Mouse (Mus musculus) midbrain, embryonic 10.5 days (tissue): Measurements from ENCODE around the gene Olfr622. TPM values are rescaled to one million over a fixed set of nuclear protein-coding genes. Genes with fewer than 3 reads are reported as not detected.

Experiments
- DNase-seq: peaks from one replicate; pipeline ENCODE4 v3.0.0-alpha.2; 2017; ENCODE audit warnings: low spot score
- H3K27ac ChIP-seq: fragments of 300-500 bp; sonication (generic); replicated peaks from 2 replicates; pipeline ENCODE4 v1.5.1; 2016; ENCODE audit warnings: mild to moderate bottlenecking
- H3K27me3 ChIP-seq: fragments of 300-500 bp; sonication (generic); 2 replicates; pipeline ENCODE4 v1.6.1; 2016; ENCODE audit warnings: low read depth, mild to moderate bottlenecking; ENCODE audit not compliant: poor library complexity, severe bottlenecking
- H3K36me3 ChIP-seq: fragments of 300-500 bp; sonication (generic); 2 replicates; pipeline ENCODE4 v1.6.1; 2016; ENCODE audit warnings: mild to moderate bottlenecking, moderate library complexity
- H3K4me1 ChIP-seq: fragments of 300-500 bp; sonication (generic); 2 replicates; pipeline ENCODE4 v1.6.1; 2016
- H3K4me3 ChIP-seq: fragments of 300-500 bp; sonication (generic); 2 replicates; pipeline ENCODE4 v1.5.1; 2016; ENCODE audit warnings: mild to moderate bottlenecking, moderate library complexity
- H3K9me3 ChIP-seq: fragments of 300-500 bp; sonication (generic); replicated peaks from 2 replicates; pipeline ENCODE4 v1.6.1; 2016; ENCODE audit warnings: mild to moderate bottlenecking
- WGBS: fragments of 180-500 bp; shearing (Covaris S2); methylation state at CpG from one replicate; pipeline ENCODE4 v1.1.7; 2016; 5-methylcytosine and 5-hydroxymethylcytosine counted together
- polyA plus RNA-seq: library from polyadenylated mRNA; unstranded; fragments of >200 nt; fragmentation: Nextera tagmentation; extraction: Ambion mirVana; gene quantifications from 2 replicates; pipeline ENCODE4 v1.2.1, GENCODE M21; 2016

Olfr622 gene
- not detected in 2 replicates for polyA plus RNA-seq

DNA sequence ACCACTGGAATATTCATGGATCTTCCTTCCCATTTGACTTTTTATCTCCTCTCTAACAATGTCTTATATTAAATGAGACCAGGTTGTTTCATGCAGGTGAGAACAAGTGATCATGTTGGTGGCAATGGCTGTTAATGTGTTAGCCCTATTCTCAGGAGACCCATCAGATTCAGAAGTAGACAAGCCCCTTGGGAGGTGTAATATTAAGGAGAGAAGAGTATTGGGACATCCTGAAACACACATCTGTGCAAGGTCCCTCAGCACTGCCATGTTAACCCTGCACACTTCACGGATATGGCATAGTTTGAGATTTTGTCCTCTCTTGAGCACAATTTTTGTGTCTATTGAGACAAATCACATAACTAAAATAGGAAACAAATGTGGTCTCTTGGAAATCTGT, at the start of gene Olfr622:
TSS of gene Olfr622 (minus strand) at position 101 of the 400 bp plus-strand sequence.
- H3K36me3 ChIP-seq = no peaks in the 10 kb centered on the region
- WGBS = 75% methylated on average over 1 of the region's 1 CpGs
- DNase-seq = no peak
- H3K4me3 ChIP-seq = no peak within 1 kb of the TSS
- no peaks in the 10 kb centered on the region for H3K9me3 ChIP-seq
- no peaks in the 10 kb centered on the region for H3K27me3 ChIP-seq
- H3K27ac ChIP-seq = no peak within 1 kb of the TSS
- no peaks in the 10 kb centered on the region for H3K4me1 ChIP-seq

DNA sequence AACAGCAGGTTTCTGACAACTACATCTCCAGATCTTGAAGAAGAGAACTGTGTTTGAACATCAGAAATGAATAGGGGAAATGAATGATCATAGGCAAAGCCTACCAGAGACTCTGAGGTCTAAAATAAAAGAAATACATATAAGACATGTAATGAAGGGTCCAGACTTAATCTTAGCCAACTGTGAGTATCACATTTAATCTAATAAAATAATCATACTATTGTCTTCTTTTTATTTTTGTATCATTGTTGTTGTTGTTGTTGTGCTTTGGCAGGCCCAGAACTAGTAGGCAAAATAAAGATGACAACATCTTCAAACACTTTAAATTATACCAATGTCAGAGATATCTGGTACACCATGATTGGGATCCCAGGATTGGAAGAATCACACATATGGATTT, 39.9 kb upstream of the Olfr622 start, which contains the start of gene Olfr625-ps1:
TSS of gene Olfr625-ps1 (plus strand) at position 301 of the 400 bp plus-strand sequence.
- Histone ChIP-seq H3K36me3 (no peaks in the 10 kb centered on the region), H3K27ac (no peak within 1 kb of the TSS)
- DNase-seq = no peak

DNA sequence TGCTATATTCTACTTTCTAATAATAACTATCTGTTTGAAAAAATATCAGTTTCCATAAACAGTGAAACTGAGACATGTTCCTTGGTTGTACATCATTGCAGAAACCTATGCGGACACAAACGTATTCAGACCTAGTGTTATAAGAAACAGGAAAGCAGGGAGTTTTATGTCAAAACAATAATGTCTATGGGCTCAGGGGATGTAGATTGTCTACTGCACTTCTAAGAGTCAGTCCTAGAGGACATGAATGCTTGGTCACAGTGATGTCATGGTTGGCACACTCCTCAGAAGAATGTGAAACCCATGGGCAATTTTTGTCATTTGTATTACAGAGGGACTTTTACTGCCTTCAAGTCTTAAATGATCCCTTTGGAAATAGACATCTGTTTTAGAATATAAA, 28.6 kb upstream of the Olfr622 start, which contains the start of gene Olfr624:
TSS of gene Olfr624 (minus strand) at position 101 of the 400 bp plus-strand sequence.
- Histone ChIP-seq H3K27ac (no peak within 1 kb of the TSS), H3K9me3 (no peaks in the 10 kb centered on the region), H3K36me3 (no peaks in the 10 kb centered on the region), H3K27me3 (no peaks in the 10 kb centered on the region), H3K4me1 (no peaks in the 10 kb centered on the region), H3K4me3 (no peak within 1 kb of the TSS)
- no peak for DNase-seq
- WGBS = 93% methylated on average over 2 of the region's 2 CpGs

More for the DNA sequence above, 39.9 kb upstream of the Olfr622 start, which contains the start of gene Olfr625-ps1:
- no peak within 1 kb of the TSS for H3K4me3 ChIP-seq
- H3K4me1 ChIP-seq = no peaks in the 10 kb centered on the region
- H3K9me3 ChIP-seq = no peaks in the 10 kb centered on the region
- no peaks in the 10 kb centered on the region for H3K27me3 ChIP-seq

DNA sequence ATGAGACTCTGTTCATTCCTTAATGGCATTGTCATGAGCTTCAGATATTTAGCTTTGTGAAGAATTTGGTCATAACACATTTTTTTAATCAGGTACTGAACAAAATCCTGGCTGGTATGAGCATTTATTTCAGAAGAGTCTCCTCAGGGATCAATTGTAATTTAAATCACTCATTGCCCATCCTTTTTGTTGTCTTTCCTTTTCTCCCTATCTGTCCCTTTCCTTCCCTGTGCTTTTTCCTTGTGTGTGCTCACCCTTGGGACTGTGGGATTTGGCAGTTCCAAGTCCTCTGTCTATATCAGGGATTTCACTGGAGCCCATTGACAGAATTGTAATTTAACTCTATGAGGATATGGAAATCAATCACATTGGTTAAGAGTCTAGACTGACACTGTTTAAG, 21.1 kb upstream of the Olfr622 start, which contains the start of gene Olfr623:
TSS of gene Olfr623 (minus strand) at position 101 of the 400 bp plus-strand sequence.
- no peak for DNase-seq
- no peak within 1 kb of the TSS for H3K4me3 ChIP-seq
- H3K9me3 ChIP-seq = no peaks in the 10 kb centered on the region
- no peak within 1 kb of the TSS for H3K27ac ChIP-seq
- H3K36me3 ChIP-seq = no peaks in the 10 kb centered on the region
- H3K4me1 ChIP-seq = no peaks in the 10 kb centered on the region
- H3K27me3 ChIP-seq = no peaks in the 10 kb centered on the region

DNA sequence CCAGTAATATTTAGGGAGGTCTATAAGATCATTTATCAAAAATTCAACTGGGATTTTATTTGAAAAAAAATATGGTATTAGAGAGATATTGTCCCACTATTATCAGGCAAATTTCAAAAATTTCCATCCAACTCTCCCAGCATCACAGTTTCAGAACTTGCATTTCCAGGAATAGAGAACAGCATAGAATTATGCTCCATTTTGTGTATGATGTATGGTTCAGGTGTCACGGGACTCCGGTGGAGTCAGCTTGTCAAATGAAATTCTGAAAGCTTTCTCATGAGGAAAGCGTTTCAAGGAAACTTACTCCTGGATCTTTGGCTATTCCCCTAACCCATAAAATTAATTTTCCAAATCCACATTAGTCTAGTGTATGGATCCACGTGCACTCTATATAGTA, 1.6 kb upstream of the Olfr622 start:
- H3K36me3 ChIP-seq = no peaks in the 10 kb centered on the region
- H3K9me3 ChIP-seq = no peaks in the 10 kb centered on the region
- WGBS = 91% methylated on average over 4 of the region's 4 CpGs
- H3K27me3 ChIP-seq = no peaks in the 10 kb centered on the region
- H3K4me1 ChIP-seq = no peaks in the 10 kb centered on the region
- H3K4me3 ChIP-seq = no peak overlapping the region
- DNase-seq = no peak
- H3K27ac ChIP-seq = no peak overlapping the region

DNA sequence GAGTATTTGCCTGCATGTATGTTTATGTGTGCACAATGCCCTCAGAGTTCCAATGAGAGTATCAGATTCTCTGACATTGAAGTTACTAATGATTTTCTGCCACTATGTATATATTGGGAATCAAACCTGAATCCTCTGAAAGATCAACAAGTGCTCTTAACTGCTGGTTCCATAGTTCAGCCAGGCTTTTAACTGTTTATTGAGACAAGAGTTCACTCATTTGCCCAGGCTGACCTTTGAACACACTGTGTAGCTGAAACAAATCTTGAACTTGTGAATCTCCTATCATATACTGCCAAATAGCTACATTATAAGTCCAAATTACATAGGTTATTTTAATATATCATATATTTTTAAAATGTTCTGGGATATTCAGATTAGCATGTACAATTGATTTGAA, 5.7 kb downstream of the Olfr622 start:
- Histone ChIP-seq H3K27ac (no peak overlapping the region), H3K27me3 (no peaks in the 10 kb centered on the region), H3K4me1 (no peaks in the 10 kb centered on the region), H3K4me3 (no peak overlapping the region), H3K36me3 (no peaks in the 10 kb centered on the region), H3K9me3 (no peaks in the 10 kb centered on the region)
- no peak for DNase-seq

DNA sequence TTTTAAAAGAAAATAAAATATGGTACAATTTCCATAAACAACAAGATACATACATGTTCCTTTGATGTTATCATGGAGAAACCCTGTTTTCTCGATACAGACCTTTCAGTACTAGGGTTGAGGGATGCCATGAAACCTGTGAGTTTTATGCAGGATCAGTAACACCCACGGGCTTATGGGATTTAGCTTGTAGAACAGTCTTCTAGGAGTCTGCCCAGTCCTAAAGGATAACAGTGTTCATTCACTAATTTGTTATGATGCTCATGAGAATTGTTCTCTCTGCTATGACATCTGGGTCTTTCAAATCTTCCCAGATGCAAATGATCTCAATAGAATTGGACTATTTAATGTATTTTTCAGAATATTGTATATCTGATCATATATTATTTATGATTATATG, 30.1 kb downstream of the Olfr622 start, which contains the start of gene Olfr620:
TSS of gene Olfr620 (minus strand) at position 101 of the 400 bp plus-strand sequence.
- Histone ChIP-seq H3K27ac (no peak within 1 kb of the TSS), H3K4me1 (no peaks in the 10 kb centered on the region), H3K36me3 (no peaks in the 10 kb centered on the region), H3K27me3 (no peaks in the 10 kb centered on the region), H3K9me3 (no peaks in the 10 kb centered on the region), H3K4me3 (no peak within 1 kb of the TSS)
- 76% methylated on average over 2 of the region's 2 CpGs for WGBS
- no peak for DNase-seq

DNA sequence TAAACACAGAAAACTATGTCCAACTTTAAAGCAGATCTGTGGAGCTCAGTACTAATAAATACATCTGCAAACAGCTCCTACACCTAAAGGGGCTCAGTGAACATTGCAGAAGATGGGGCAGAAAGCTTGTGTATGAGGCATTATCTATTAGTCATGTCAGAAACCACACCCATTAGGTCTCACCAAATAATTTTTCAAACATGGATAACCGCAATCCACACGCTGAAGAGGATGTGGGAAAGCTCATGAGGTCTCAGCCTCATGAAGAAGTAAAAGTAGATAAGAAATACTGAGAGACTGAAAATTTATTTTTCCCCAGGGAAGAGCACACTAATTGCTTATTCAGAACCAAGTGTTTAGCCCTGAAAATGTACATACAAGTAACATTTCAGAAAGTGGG, 35.1 kb downstream of the Olfr622 start:
- Histone ChIP-seq H3K4me1 (no peaks in the 10 kb centered on the region), H3K27me3 (no peaks in the 10 kb centered on the region), H3K27ac (no peak overlapping the region), H3K36me3 (no peaks in the 10 kb centered on the region), H3K4me3 (no peak overlapping the region), H3K9me3 (no peaks in the 10 kb centered on the region)
- whole genome bisulfite sequencing = 87% methylated on average over 2 of the region's 2 CpGs
- DNase-seq = no peak

DNA sequence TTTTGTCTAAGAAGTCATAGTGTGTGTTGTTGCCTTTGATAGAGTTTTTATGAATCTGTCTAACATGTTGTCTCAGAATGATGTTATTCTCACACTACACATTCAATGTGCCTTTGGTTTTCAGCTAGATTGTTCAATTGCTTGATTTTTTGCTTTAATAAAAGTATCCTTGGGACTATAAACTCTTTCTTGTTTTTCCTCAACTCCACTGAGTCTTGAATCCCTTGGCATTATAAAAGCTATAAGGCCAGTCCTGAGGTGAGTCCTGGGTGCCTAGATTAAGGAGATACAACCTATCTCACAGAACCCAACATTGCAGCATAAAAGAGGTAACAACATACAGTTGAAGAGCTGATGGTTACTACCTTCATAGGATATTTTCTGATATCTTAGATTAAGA, 42.2 kb downstream of the Olfr622 start, which contains the start of gene Olfr619:
TSS of gene Olfr619 (plus strand) at position 301 of the 400 bp plus-strand sequence.
- no peak for DNase-seq
- H3K4me3 ChIP-seq = no peak within 1 kb of the TSS
- H3K4me1 ChIP-seq = no peaks in the 10 kb centered on the region
- H3K9me3 ChIP-seq = no peaks in the 10 kb centered on the region
- no peak within 1 kb of the TSS for H3K27ac ChIP-seq
- H3K27me3 ChIP-seq = no peaks in the 10 kb centered on the region
- no peaks in the 10 kb centered on the region for H3K36me3 ChIP-seq

DNA sequence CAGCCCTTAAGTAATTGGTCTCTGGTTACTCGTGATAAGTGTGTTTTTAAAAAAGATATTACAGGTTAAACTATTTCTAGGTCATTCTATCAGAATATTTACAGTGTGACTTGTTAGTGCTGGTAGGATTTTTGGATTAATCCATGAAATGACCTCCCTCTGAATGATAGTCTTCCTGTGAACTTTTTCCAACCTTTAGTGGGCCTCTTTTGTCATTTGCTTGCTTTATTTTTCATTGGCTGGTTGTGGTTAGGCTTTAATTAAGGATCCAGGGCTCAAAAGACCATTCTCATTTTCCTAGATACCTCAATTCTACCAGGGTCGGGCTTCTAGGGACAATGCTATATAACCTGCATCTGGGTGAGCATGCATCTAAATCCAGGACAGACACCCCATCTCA, 52.7 kb downstream of the Olfr622 start, which contains the start of gene Olfr618:
TSS of gene Olfr618 (plus strand) at position 301 of the 400 bp plus-strand sequence.
- Histone ChIP-seq H3K4me1 (no peaks in the 10 kb centered on the region), H3K27ac (no peak within 1 kb of the TSS), H3K36me3 (no peaks in the 10 kb centered on the region), H3K4me3 (no peak within 1 kb of the TSS), H3K27me3 (no peaks in the 10 kb centered on the region), H3K9me3 (no peaks in the 10 kb centered on the region)
- 71% methylated on average over 2 of the region's 2 CpGs for WGBS
- DNase-seq = no peak

Other genes starting within 250 kb of the Olfr622 start
- not detected in 2 replicates for gene Usp17lc, start 227.6 kb downstream of the Olfr622 start, polyA plus RNA-seq
- gene Olfr605, start 197.3 kb downstream of the Olfr622 start, polyA plus RNA-seq = not detected in 2 replicates
- not detected in 2 replicates for gene Olfr606, start 193.7 kb downstream of the Olfr622 start, polyA plus RNA-seq
- not detected in 2 replicates for gene Olfr607, start 178.6 kb downstream of the Olfr622 start, polyA plus RNA-seq
- not detected in 2 replicates for gene Olfr608, start 172.8 kb downstream of the Olfr622 start, polyA plus RNA-seq
- gene Olfr609, start 144.6 kb downstream of the Olfr622 start, polyA plus RNA-seq = not detected in 2 replicates
- not detected in 2 replicates for gene Olfr610, start 130.6 kb downstream of the Olfr622 start, polyA plus RNA-seq
- gene Olfr611, start 121.9 kb downstream of the Olfr622 start, polyA plus RNA-seq = not detected in 2 replicates
- not detected in 2 replicates for gene Olfr612, start 100.0 kb downstream of the Olfr622 start, polyA plus RNA-seq
- gene Olfr613, start 94.6 kb downstream of the Olfr622 start, polyA plus RNA-seq = not detected in 2 replicates
- not detected in 2 replicates for gene Olfr615, start 86.6 kb downstream of the Olfr622 start, polyA plus RNA-seq
- gene Olfr616, start 73.6 kb downstream of the Olfr622 start, polyA plus RNA-seq = not detected in 2 replicates
- gene Olfr617, start 69.6 kb downstream of the Olfr622 start, polyA plus RNA-seq = not detected in 2 replicates
- gene Olfr618, start 52.6 kb downstream of the Olfr622 start, polyA plus RNA-seq = not detected in 2 replicates
- not detected in 2 replicates for gene Olfr619, start 42.1 kb downstream of the Olfr622 start, polyA plus RNA-seq
- gene Olfr620, start 30.2 kb downstream of the Olfr622 start, polyA plus RNA-seq = not detected in 2 replicates
- gene Olfr623, start 21.0 kb upstream of the Olfr622 start, polyA plus RNA-seq = not detected in 2 replicates
- 0.02 TPM in 2 replicates for gene Olfr624, start 28.5 kb upstream of the Olfr622 start, polyA plus RNA-seq
- gene Olfr625-ps1, start 40.0 kb upstream of the Olfr622 start, polyA plus RNA-seq = not detected in 2 replicates
- not detected in 2 replicates for gene Olfr243, start 72.0 kb upstream of the Olfr622 start, polyA plus RNA-seq
- not detected in 2 replicates for gene Olfr628, start 87.7 kb upstream of the Olfr622 start, polyA plus RNA-seq
- gene Olfr629, start 102.2 kb upstream of the Olfr622 start, polyA plus RNA-seq = not detected in 2 replicates
- gene Olfr630, start 114.6 kb upstream of the Olfr622 start, polyA plus RNA-seq = not detected in 2 replicates
- not detected in 2 replicates for gene Olfr69, start 128.9 kb upstream of the Olfr622 start, polyA plus RNA-seq
- gene Olfr68, start 137.0 kb upstream of the Olfr622 start, polyA plus RNA-seq = not detected in 2 replicates
- not detected in 2 replicates for gene Olfr67, start 149.1 kb upstream of the Olfr622 start, polyA plus RNA-seq
- 191 and 345 TPM in 2 replicates for gene Hbb-bt, start 171.3 kb upstream of the Olfr622 start, polyA plus RNA-seq
- gene Hbb-bs, start 185.4 kb upstream of the Olfr622 start, polyA plus RNA-seq = 74.3 and 117 TPM in 2 replicates
- 0.23 TPM in 1 of 2 replicates, not detected in the other for gene Hbb-bh2, start 197.8 kb upstream of the Olfr622 start, polyA plus RNA-seq
- gene Hbb-bh1, start 200.5 kb upstream of the Olfr622 start, polyA plus RNA-seq = 3,029 and 4,275 TPM in 2 replicates
- 7,838 and 8,555 TPM in 2 replicates for gene Hbb-y, start 210.5 kb upstream of the Olfr622 start, polyA plus RNA-seq
- gene Olfr66, start 243.6 kb upstream of the Olfr622 start, polyA plus RNA-seq = not detected in 2 replicates